Mouse (Mus musculus) hindbrain, embryonic 15.5 days (tissue): ENCODE measurements around the gene Fgl2. TPM values are rescaled to one million over a fixed set of nuclear protein-coding genes. Genes with fewer than 3 reads are reported as not detected.

Experiments
- ATAC-seq: fragments of 200-750 bp; cut with Nextera tagmentation; 2 replicates; pipeline ENCODE4 v1.8.0; 2017; ENCODE audit warnings: low read depth, moderate number of reproducible peaks, moderate TSS enrichment; ENCODE audit not compliant: low FRiP score
- H3K27ac ChIP-seq: fragments of 300-500 bp; sonication (generic); replicated peaks from 2 replicates; pipeline ENCODE4 v1.5.1; 2015; ENCODE audit warnings: mild to moderate bottlenecking, inconsistent platforms
- H3K27me3 ChIP-seq: fragments of 300-500 bp; sonication (generic); 2 replicates; pipeline ENCODE4 v1.6.1; 2015; ENCODE audit warnings: control low read depth, inconsistent platforms
- H3K36me3 ChIP-seq: fragments of 300-500 bp; sonication (generic); 2 replicates; pipeline ENCODE4 v1.6.1; 2015; ENCODE audit warnings: control low read depth, inconsistent platforms
- H3K4me1 ChIP-seq: fragments of 300-500 bp; sonication (generic); replicated peaks from 2 replicates; pipeline ENCODE4 v1.6.1; 2015; ENCODE audit warnings: control low read depth, inconsistent platforms
- H3K4me2 ChIP-seq: fragments of 300-500 bp; sonication (generic); 2 replicates; pipeline ENCODE4 v1.6.1; 2015; ENCODE audit warnings: moderate library complexity, mild to moderate bottlenecking, inconsistent platforms
- H3K4me3 ChIP-seq: fragments of 300-500 bp; sonication (generic); 2 replicates; pipeline ENCODE4 v1.5.1; 2015; ENCODE audit warnings: mild to moderate bottlenecking, inconsistent platforms
- H3K9ac ChIP-seq: fragments of 300-500 bp; sonication (generic); 2 replicates; pipeline ENCODE4 v1.6.1; 2015; ENCODE audit warnings: inconsistent platforms
- H3K9me3 ChIP-seq: fragments of 300-500 bp; sonication (generic); 2 replicates; pipeline ENCODE4 v1.6.1; 2016; ENCODE audit warnings: control low read depth, inconsistent platforms
- WGBS: fragments of 180-500 bp; shearing (Covaris S2); methylation state at CpG from one replicate; pipeline ENCODE4 v1.1.7; 2015; 5-methylcytosine and 5-hydroxymethylcytosine counted together
- polyA plus RNA-seq: library from polyadenylated mRNA; unstranded; fragments of >200 nt; fragmentation: Nextera tagmentation; extraction: Ambion mirVana; gene quantifications from 2 replicates; pipeline ENCODE4 v1.2.1, GENCODE M21; 2015

The Fgl2 gene
- polyA plus RNA-seq, 1 experiment from 2014 or later: 5.1 TPM

- Histone ChIP-seq H3K9ac (no peak overlapping the region), H3K4me1 (no peaks in the 10 kb centered on the region), H3K4me3 (no peak overlapping the region), H3K9me3 (no peaks in the 10 kb centered on the region), H3K36me3 (no peaks in the 10 kb centered on the region), H3K4me2 (no peak overlapping the region), H3K27ac (no peak overlapping the region), H3K27me3 (no peaks in the 10 kb centered on the region)
- WGBS: 92% methylated on average over 9 of the region's 9 CpGs
- no peak for ATAC-seq
These were observed 12.5 kb downstream of the Fgl2 start for GRCm38 (mm10) chr5:21384976-21385375.

GRCm38 (mm10) chr5:21386432-21386831 is 14.0 kb downstream of the Fgl2 start:
- ATAC-seq: no peak
- 92% methylated on average over 4 of the region's 4 CpGs for WGBS
- no peaks in the 10 kb centered on the region for H3K27me3 ChIP-seq
- no peak overlapping the region for H3K27ac ChIP-seq
- H3K9ac ChIP-seq: no peak overlapping the region
- H3K4me2 ChIP-seq: no peak overlapping the region
- no peaks in the 10 kb centered on the region for H3K36me3 ChIP-seq
- H3K4me1 ChIP-seq: no peaks in the 10 kb centered on the region
- H3K9me3 ChIP-seq: no peaks in the 10 kb centered on the region
- no peak overlapping the region for H3K4me3 ChIP-seq

- ATAC-seq: no peak
- H3K9me3 ChIP-seq: no peaks in the 10 kb centered on the region
- H3K9ac ChIP-seq: no peak overlapping the region
- no peaks in the 10 kb centered on the region for H3K36me3 ChIP-seq
- no peak overlapping the region for H3K4me2 ChIP-seq
- no peaks in the 10 kb centered on the region for H3K27me3 ChIP-seq
- no peak overlapping the region for H3K4me3 ChIP-seq
- 0 out of 2 replicates have a peak, but pooled peaks cover 4% of the 10 kb centered on the region for H3K4me1 ChIP-seq
- no peak overlapping the region for H3K27ac ChIP-seq
These were observed 14.9 kb downstream of the Fgl2 start for GRCm38 (mm10) chr5:21387340-21387739.

DNA sequence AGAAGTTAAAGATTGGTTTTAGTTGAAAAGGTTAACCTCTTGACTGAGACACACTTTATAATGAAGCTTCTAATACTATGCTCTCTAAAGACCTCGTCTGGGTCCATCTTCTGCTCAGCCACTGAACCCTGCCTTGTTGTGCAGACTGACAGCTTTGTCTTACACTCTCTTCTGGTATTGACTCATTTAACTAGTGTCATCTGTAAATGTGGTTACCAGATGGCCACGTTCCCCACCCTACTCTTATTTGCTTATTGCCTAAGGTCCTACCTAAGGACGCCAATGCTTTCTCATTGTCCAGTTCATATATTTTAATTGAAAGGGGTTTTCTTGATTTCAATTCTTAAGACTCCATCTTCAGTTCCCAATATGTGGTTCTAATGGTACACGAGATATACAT is 16.4 kb downstream of the Fgl2 start:
- no peak for ATAC-seq
- Histone ChIP-seq H3K9ac (no peak overlapping the region), H3K27ac (no peak overlapping the region), H3K4me3 (no peak overlapping the region), H3K4me1 (0 out of 2 replicates have a peak, but pooled peaks cover 4% of the 10 kb centered on the region), H3K4me2 (no peak overlapping the region), H3K27me3 (no peaks in the 10 kb centered on the region), H3K36me3 (no peaks in the 10 kb centered on the region), H3K9me3 (no peaks in the 10 kb centered on the region)
- WGBS: 84% methylated on average over 4 of the region's 4 CpGs

DNA sequence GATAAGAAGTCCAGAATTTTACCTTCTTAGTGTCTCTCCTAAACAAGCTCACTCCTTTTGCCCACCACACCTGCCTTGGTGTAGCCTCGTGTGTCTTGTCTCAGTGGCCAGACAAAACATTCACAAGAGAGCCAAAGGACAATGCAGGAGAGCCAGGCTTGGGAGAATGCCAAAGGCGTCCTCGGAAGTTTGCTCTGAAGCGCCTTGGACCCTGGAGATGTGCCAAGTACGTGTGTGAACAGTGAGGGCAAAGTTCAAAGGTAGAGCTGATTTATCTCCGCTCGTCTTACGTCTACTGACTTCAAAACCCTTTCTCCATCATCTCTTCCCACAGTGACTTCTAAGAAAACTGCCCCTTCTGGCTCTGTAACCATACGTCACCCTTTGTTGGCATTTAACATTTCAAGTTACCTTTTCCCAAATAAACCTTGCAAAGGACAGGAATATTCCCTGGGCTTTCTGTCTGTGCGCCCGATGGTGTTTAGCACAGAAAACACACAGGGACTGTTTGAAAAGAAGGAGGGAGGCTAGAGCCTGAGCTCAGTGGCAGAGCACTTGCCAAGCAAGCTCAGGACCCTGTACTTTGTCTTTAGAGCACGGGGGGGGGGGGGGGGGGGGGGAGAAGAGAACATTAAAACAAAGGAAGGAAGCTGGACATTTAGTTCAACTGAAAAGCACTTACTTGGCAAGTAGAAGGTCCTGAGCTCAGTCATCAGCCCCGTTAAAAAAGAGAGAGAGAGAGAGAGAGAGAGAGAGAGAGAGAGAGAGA is 19.4 kb downstream of the Fgl2 start:
- Histone ChIP-seq H3K27me3 (no peaks in the 10 kb centered on the region), H3K9ac (no peak overlapping the region), H3K4me1 (0 out of 2 replicates have a peak, but pooled peaks cover 4% of the 10 kb centered on the region), H3K4me3 (no peak overlapping the region), H3K4me2 (no peak overlapping the region), H3K9me3 (no peaks in the 10 kb centered on the region), H3K36me3 (no peaks in the 10 kb centered on the region), H3K27ac (no peak overlapping the region)
- no peak for ATAC-seq
- WGBS: 44% methylated on average over 13 of the region's 13 CpGs

- 0 out of 2 replicates have a peak, but pooled peaks cover 4% of the 10 kb centered on the region for H3K4me1 ChIP-seq
- no peak overlapping the region for H3K4me3 ChIP-seq
- H3K9me3 ChIP-seq: no peaks in the 10 kb centered on the region
- no peak overlapping the region for H3K4me2 ChIP-seq
- no peaks in the 10 kb centered on the region for H3K27me3 ChIP-seq
- WGBS: 91% methylated on average over 2 of the region's 2 CpGs
- no peaks in the 10 kb centered on the region for H3K36me3 ChIP-seq
- H3K27ac ChIP-seq: no peak overlapping the region
- ATAC-seq: no peak
- H3K9ac ChIP-seq: no peak overlapping the region
These were observed 22.1 kb downstream of the Fgl2 start for GRCm38 (mm10) chr5:21394562-21394961.

DNA sequence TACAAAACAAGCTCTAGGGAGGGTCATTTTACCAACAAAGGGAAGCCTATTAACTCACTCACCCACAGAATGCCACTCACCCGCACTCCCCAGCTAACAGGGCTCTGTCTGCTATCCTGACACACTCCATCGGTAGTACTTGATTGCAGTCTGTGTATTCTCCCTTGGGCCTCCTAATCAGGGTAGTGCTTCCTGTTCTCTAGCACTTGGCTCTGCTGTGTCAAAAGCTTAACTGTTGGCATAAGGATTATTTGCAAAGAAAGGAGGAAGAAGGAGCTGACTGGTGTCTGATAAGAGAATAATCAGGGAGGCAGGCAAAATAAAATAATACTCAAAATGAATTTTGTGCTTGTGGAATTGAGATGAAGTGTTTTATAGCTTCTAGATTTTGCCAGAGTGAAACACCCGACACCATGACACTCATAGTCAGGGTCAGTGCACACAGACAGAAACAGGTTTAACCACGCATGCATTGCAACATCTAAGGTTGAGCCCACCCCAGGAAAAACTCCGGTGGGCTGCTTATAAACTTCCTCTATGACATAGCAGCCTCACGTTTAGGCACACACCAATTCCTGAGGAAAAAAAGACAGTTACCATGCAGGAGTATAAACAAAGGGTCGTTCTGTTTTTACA is 22.9 kb downstream of the Fgl2 start:
- H3K27me3 ChIP-seq: no peaks in the 10 kb centered on the region
- H3K9ac ChIP-seq: no peak overlapping the region
- H3K4me3 ChIP-seq: no peak overlapping the region
- 0 out of 2 replicates have a peak, but pooled peaks cover 4% of the 10 kb centered on the region for H3K4me1 ChIP-seq
- H3K9me3 ChIP-seq: no peaks in the 10 kb centered on the region
- ATAC-seq: no peak
- WGBS: 57% methylated on average over 7 of the region's 7 CpGs
- H3K27ac ChIP-seq: no peak overlapping the region
- H3K36me3 ChIP-seq: no peaks in the 10 kb centered on the region
- no peak overlapping the region for H3K4me2 ChIP-seq

- Histone ChIP-seq H3K4me3 (no peak overlapping the region), H3K36me3 (no peaks in the 10 kb centered on the region), H3K27me3 (no peaks in the 10 kb centered on the region), H3K4me2 (no peak overlapping the region), H3K4me1 (no peaks in the 10 kb centered on the region), H3K27ac (no peak overlapping the region), H3K9me3 (no peaks in the 10 kb centered on the region), H3K9ac (no peak overlapping the region)
- WGBS: 93% methylated on average over 5 of the region's 5 CpGs
- no peak for ATAC-seq
These were observed 38.8 kb downstream of the Fgl2 start for GRCm38 (mm10) chr5:21411261-21411666.

- Histone ChIP-seq H3K36me3 (no peaks in the 10 kb centered on the region), H3K4me3 (no peak overlapping the region), H3K27me3 (no peaks in the 10 kb centered on the region), H3K27ac (no peak overlapping the region), H3K4me2 (no peak overlapping the region), H3K9me3 (no peaks in the 10 kb centered on the region), H3K9ac (no peak overlapping the region), H3K4me1 (no peaks in the 10 kb centered on the region)
- no peak for ATAC-seq
- WGBS: 80% methylated on average over 5 of the region's 5 CpGs
These were observed 39.6 kb downstream of the Fgl2 start for GRCm38 (mm10) chr5:21412056-21412455.

DNA sequence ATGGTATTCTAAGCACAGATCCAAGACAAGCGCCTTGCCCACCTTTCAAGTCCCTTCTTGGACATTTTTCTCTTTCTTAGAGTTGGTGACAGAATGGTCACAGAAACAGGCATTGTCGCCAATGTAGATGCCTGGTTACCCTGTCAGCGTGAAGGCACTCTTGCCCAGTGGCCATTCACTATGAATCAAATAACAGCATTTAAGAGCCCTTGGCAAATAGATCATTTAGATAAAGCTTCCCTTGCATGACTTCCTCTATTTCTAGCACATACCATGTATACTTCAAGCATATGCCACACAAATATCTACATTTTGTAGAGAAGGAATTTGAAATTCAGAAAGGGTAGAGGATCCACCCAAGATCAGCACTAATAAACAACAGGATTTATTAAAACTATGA is 40.9 kb downstream of the Fgl2 start:
- Histone ChIP-seq H3K9ac (no peak overlapping the region), H3K4me2 (no peak overlapping the region), H3K27ac (no peak overlapping the region), H3K9me3 (no peaks in the 10 kb centered on the region), H3K4me1 (no peaks in the 10 kb centered on the region), H3K36me3 (no peaks in the 10 kb centered on the region), H3K27me3 (no peaks in the 10 kb centered on the region), H3K4me3 (no peak overlapping the region)
- 94% methylated on average over 3 of the region's 3 CpGs for WGBS
- ATAC-seq: no peak

GRCm38 (mm10) chr5:21414116-21414820 is 41.8 kb downstream of the Fgl2 start:
- Histone ChIP-seq H3K9me3 (no peaks in the 10 kb centered on the region), H3K27ac (no peak overlapping the region), H3K36me3 (no peaks in the 10 kb centered on the region), H3K9ac (no peak overlapping the region), H3K4me3 (no peak overlapping the region), H3K27me3 (no peaks in the 10 kb centered on the region), H3K4me1 (no peaks in the 10 kb centered on the region), H3K4me2 (no peak overlapping the region)
- 59% methylated on average over 1 of the region's 1 CpGs for WGBS
- no peak for ATAC-seq

GRCm38 (mm10) chr5:21418613-21419012 is 46.2 kb downstream of the Fgl2 start:
- no peak overlapping the region for H3K4me2 ChIP-seq
- H3K9me3 ChIP-seq: no peaks in the 10 kb centered on the region
- no peak overlapping the region for H3K9ac ChIP-seq
- no peaks in the 10 kb centered on the region for H3K36me3 ChIP-seq
- no peaks in the 10 kb centered on the region for H3K4me1 ChIP-seq
- H3K4me3 ChIP-seq: no peak overlapping the region
- H3K27me3 ChIP-seq: no peaks in the 10 kb centered on the region
- WGBS: 71% methylated on average over 4 of the region's 4 CpGs
- ATAC-seq: no peak
- no peak overlapping the region for H3K27ac ChIP-seq
